Mouse (Mus musculus): Measurements from ENCODE around the gene Usp49. TPM values are rescaled to one million over a fixed set of nuclear protein-coding genes. Genes with fewer than 3 reads are reported as not detected.
A peak's percentile ranks its signal among the peaks of the same experiment; 100 is the strongest.

The Usp49 gene
- polyA plus RNA-seq, 1 experiment from 2014 or later: 3.3 TPM

DNA sequence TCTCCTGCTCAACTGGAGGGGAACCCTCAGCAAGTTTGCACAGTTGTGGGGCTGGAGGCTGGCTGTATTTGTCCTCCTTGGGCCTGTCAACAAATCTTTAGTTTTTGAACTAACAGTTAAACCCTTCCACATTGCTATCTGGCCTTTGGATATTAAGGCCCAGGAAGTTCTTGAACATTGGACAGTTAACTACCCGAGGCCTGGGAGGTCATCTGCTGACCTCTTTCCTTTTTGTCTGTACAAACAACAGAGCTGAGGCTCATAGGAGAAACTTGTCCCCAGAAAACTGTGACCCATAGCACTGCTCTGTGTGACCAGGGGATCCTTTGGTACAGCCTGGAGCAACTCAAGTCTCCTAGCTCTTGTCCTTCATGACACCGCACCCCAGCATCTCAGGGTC is 68.6 kb downstream of the Usp49 start:
- Histone ChIP-seq H3K9ac (no peak overlapping the region), H3K4me2 (no peak overlapping the region), H3K9me3 (no peaks in the 10 kb centered on the region), H3K27me3 (replicated peaks) (peaks cover 35% of the 10 kb centered on the region), H3K4me3 (no peak overlapping the region), H3K4me1 (peaks cover 29% of the 10 kb centered on the region), H3K36me3 (peaks cover 44% of the 10 kb centered on the region), H3K27ac (replicated peaks) (no peak overlapping the region)
- ATAC-seq (ENCODE audit: extremely low read depth, insufficient number of reproducible peaks, low FRiP score, low TSS enrichment): no peak
- 81% methylated on average over 2 of the region's 2 CpGs for WGBS

DNA sequence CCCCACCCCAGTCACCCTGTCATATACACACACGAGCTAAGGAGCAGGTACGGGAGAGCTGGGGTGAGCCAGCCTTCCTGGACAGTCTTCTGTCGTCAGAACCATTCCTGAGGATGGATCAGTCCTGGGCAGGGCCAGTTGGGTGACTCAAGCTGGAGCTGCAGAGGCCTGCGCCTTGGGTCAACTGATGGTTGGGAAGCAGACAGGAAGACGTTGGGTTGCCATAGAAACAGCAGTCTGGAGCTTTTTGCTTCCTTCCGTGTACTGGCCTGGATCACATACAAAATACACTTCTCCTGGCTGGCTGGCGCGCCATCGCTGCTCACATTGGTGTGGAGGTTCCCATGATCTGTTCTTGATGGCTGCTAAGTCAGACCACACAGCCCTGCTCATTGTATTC is 71.3 kb downstream of the Usp49 start:
- H3K9me3 ChIP-seq: no peaks in the 10 kb centered on the region
- peaks cover 45% of the 10 kb centered on the region for H3K27me3 ChIP-seq (replicated peaks)
- 76% methylated on average over 9 of the region's 9 CpGs for WGBS
- H3K4me3 ChIP-seq: no peak overlapping the region
- ATAC-seq (ENCODE audit: extremely low read depth, insufficient number of reproducible peaks, low FRiP score, low TSS enrichment): no peak
- H3K9ac ChIP-seq: no peak overlapping the region
- peaks cover 48% of the 10 kb centered on the region for H3K36me3 ChIP-seq
- peaks cover 22% of the 10 kb centered on the region for H3K4me1 ChIP-seq
- no peak overlapping the region for H3K4me2 ChIP-seq
- H3K27ac ChIP-seq (replicated peaks): no peak overlapping the region

DNA sequence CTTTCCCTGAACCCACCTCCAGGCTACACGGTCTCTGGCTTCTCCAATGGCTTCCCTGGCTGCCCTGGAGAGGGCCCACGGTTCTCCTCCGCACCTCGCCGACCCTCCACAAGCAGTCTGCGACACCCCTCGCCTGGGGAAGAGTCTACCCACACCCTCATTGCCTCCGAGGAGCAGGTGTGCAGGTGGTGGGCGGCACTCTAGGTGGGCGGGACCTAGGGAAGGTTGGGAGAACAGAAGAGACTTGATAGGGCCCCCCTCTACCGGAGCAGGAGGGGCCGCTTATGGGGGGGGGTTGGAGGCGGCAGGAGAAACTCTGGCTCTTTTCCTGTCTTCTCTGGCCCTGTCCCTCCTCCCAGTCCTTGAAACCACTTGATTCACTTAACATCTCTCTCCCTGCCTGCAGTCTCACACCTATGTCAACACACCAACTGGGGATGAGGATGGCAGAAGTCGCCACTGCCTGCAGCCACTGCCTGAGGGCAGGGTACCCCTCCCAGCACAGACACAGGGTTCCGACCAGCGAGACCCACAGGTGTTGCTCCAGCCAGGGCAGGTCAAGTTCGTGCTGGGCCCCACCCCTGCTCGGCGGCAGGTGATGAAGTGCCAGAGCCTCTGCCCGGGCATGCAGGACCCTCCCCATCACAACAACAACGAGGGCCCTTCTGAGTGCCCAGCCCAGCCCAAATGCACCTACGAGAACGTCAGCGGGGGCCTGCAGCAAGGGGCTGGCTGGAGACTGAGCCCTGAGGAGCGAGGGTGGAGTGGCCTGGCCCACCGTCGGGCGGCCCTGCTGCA is 72.3 kb downstream of the Usp49 start:
- 26% methylated on average over 28 of the region's 28 CpGs for WGBS
- no peak for ATAC-seq (ENCODE audit: extremely low read depth, insufficient number of reproducible peaks, low FRiP score, low TSS enrichment)
- Histone ChIP-seq H3K4me3 (no peak overlapping the region; the same call in 1 of the 2 replicates), H3K36me3 (peaks cover 48% of the 10 kb centered on the region), H3K9me3 (no peaks in the 10 kb centered on the region), H3K27me3 (replicated peaks) (peaks cover 47% of the 10 kb centered on the region), H3K9ac (no peak overlapping the region; the same call in 1 of the 2 replicates), H3K4me1 (peaks cover 22% of the 10 kb centered on the region), H3K4me2 (peak overlapping the region; percentile 21), H3K27ac (replicated peaks) (no peak overlapping the region)

DNA sequence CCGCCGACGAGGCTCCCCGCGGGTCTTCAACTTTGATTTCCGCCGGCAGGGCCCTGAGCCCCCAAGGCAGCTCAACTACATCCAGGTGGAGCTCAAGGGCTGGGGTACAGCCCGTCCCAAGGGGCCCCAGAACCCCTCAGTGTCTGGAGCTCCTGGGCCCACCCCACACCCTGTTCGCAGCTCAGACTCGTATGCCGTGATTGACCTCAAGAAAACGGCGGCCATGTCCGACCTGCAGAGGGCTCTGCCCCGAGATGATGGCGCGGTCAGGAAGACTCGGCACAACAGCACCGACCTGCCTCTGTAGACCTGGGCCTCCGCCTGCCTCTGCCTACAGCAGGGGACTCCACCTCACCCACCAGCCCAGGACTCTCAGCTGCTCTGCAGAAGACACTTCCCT is 73.1 kb downstream of the Usp49 start:
- H3K4me1 ChIP-seq: peaks cover 22% of the 10 kb centered on the region
- H3K9ac ChIP-seq: no peak overlapping the region; the same call in 1 of the 2 replicates
- no peak overlapping the region for H3K4me3 ChIP-seq
- H3K4me2 ChIP-seq: peak overlapping the region; percentile 21
- ATAC-seq (ENCODE audit: extremely low read depth, insufficient number of reproducible peaks, low FRiP score, low TSS enrichment): no peak
- no peak overlapping the region for H3K27ac ChIP-seq (replicated peaks)
- 28% methylated on average over 20 of the region's 20 CpGs for WGBS
- peaks cover 51% of the 10 kb centered on the region for H3K27me3 ChIP-seq (replicated peaks)
- no peaks in the 10 kb centered on the region for H3K9me3 ChIP-seq
- peaks cover 48% of the 10 kb centered on the region for H3K36me3 ChIP-seq

DNA sequence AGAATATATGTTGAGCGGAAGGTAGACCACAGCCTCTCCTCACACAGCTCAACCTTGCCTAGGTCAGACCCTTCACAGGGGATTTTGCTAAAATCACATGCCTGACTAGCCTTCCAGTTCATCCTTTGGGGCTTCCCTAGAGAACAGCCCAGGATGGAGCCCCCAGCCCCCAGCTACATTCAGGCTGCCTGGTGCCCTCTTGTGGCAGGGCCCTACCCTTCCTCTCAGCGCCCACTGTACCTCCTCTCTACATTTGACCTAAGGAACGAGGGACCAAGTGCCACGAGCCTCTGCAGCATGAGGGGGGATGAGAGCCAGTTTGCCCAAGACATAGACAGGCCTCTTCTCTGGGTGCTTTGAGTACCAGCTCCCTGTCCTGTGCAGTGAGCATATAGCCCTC is 74.2 kb downstream of the Usp49 start:
- Histone ChIP-seq H3K27ac (replicated peaks) (no peak overlapping the region), H3K27me3 (replicated peaks) (peaks cover 51% of the 10 kb centered on the region), H3K36me3 (peaks cover 40% of the 10 kb centered on the region), H3K4me1 (peaks cover 22% of the 10 kb centered on the region), H3K4me3 (no peak overlapping the region), H3K9ac (no peak overlapping the region), H3K9me3 (no peaks in the 10 kb centered on the region), H3K4me2 (no peak overlapping the region)
- 74% methylated on average over 4 of the region's 4 CpGs for WGBS
- no peak for ATAC-seq (ENCODE audit: extremely low read depth, insufficient number of reproducible peaks, low FRiP score, low TSS enrichment)

DNA sequence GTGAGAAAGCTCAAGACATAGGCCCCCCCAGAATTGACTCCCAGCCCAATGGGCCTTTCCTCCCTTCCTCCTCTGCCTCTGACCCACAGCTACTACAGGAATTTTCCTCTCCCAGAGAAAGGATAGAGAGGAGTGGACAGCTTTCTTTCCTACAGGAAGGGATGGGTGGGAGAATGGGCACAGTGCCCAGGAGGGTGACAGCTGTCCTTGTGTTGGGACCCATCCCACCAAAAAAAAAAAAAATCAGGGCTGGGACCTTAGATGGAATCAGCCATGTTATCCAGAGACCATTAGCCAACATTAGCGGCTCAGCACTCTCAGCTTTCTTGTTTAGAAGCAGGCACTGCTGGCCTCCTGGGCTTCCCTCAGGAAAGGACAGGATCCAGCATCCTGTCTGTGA is 75.7 kb downstream of the Usp49 start:
- Histone ChIP-seq H3K9ac (no peak overlapping the region), H3K36me3 (peaks cover 32% of the 10 kb centered on the region), H3K27me3 (replicated peaks) (peaks cover 47% of the 10 kb centered on the region), H3K9me3 (no peaks in the 10 kb centered on the region), H3K27ac (replicated peaks) (peak overlapping the region; percentile 32; the same call in 1 of the 2 replicates), H3K4me1 (peaks cover 22% of the 10 kb centered on the region), H3K4me2 (no peak overlapping the region), H3K4me3 (no peak overlapping the region)
- no peak for ATAC-seq (ENCODE audit: extremely low read depth, insufficient number of reproducible peaks, low FRiP score, low TSS enrichment)
- 45% methylated on average over 1 of the region's 1 CpGs for WGBS

DNA sequence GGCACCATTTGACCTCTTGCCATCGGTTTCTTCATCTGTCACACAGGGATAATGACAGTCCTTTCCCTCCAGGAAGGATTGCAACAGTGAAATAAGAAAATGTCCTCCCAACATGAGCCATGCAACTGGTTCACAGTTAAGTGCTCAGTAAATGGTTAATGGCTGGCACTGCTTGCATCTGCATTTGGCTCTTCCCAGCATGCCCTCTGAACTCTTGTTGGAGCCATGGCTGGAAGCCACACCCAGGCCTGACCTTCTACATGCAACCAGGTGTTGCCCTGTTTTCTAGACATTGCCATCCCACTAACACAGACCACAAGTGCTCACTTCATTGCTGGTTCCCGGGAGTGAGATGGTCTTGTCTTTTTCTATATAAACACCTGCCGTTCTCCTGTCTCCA is 77.5 kb downstream of the Usp49 start:
- H3K9ac ChIP-seq: no peak overlapping the region
- H3K27me3 ChIP-seq (replicated peaks): peaks cover 36% of the 10 kb centered on the region
- no peak overlapping the region for H3K27ac ChIP-seq (replicated peaks)
- no peak overlapping the region for H3K4me2 ChIP-seq
- H3K36me3 ChIP-seq: peaks cover 14% of the 10 kb centered on the region; the same call in 1 of the 2 replicates
- no peak overlapping the region for H3K4me3 ChIP-seq
- peaks cover 18% of the 10 kb centered on the region for H3K4me1 ChIP-seq
- ATAC-seq (ENCODE audit: extremely low read depth, insufficient number of reproducible peaks, low FRiP score, low TSS enrichment): no peak
- H3K9me3 ChIP-seq: no peaks in the 10 kb centered on the region
- 68% methylated on average over 3 of the region's 3 CpGs for WGBS

DNA sequence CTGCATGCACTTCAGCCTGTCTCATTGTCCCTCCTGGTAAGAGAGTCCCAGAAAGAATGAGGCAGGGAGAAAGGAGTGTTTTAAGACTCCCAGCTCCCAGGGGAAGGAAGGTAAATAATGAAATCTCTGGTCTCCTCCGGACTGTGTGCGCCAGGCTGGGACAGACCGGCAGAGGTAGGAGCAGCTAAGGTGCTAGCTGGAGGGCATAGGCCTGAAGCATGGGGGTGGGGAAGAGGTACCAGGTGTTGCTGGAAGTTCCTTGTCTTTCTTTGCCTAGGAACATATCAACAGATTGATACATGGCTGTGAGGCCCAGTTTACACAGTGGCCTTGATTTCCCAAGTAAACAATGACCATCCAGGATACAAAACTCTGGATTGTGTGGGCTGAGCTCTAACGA is 78.5 kb downstream of the Usp49 start:
- Histone ChIP-seq H3K36me3 (0 out of 2 replicates have a peak, but pooled peaks cover 4% of the 10 kb centered on the region), H3K9me3 (no peaks in the 10 kb centered on the region), H3K4me1 (peaks cover 10% of the 10 kb centered on the region), H3K4me3 (no peak overlapping the region), H3K27ac (replicated peaks) (no peak overlapping the region), H3K9ac (no peak overlapping the region), H3K27me3 (replicated peaks) (peaks cover 26% of the 10 kb centered on the region), H3K4me2 (no peak overlapping the region)
- WGBS: 66% methylated on average over 4 of the region's 4 CpGs
- ATAC-seq (ENCODE audit: extremely low read depth, insufficient number of reproducible peaks, low FRiP score, low TSS enrichment): no peak

DNA sequence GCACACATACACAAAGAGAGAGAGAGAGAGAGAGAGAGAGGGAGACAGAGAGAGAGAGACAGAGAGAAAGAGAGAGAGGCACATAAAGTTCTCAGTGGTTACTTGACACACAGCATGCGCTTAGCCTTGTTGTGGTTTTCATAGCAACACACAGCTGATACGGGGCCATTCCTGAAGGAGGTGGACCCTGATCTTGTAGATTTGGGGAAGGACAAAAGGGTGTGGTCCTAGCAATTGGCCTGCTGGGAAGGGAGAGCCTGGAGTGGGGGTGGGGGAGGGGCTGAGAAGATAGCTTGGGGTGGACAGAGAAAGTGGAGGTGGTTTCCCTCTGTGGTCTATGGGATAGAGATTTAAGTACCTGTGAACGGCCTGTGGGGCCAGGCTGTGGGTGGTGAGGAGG is 79.5 kb downstream of the Usp49 start:
- no peaks in the 10 kb centered on the region for H3K36me3 ChIP-seq
- no peak overlapping the region for H3K4me3 ChIP-seq
- no peaks in the 10 kb centered on the region for H3K9me3 ChIP-seq
- H3K27ac ChIP-seq (replicated peaks): no peak overlapping the region
- no peak overlapping the region for H3K4me2 ChIP-seq
- peaks cover 10% of the 10 kb centered on the region for H3K4me1 ChIP-seq
- ATAC-seq (ENCODE audit: extremely low read depth, insufficient number of reproducible peaks, low FRiP score, low TSS enrichment): no peak
- WGBS: 44% methylated on average over 3 of the region's 3 CpGs
- H3K27me3 ChIP-seq (replicated peaks): peaks cover 17% of the 10 kb centered on the region
- no peak overlapping the region for H3K9ac ChIP-seq

DNA sequence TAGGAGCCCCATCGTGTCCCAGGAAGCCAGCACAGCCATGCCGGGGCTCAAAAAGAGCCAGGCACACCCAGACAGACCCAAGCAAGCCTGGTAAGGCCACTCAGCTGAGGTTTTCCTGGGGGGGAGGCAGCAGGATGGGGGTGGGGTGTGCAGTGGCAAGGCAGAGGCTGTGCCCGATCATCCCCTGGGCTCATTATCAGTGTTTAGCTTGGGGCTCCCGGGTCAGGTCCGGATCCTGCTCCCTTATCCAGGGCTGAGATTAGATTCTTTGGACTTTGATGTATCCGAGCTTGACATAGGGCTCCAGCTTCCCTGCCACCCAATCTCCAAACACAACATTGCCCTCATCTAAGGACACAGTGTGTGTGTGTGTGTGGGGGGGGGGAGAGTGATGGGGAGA is 81.4 kb downstream of the Usp49 start:
- Histone ChIP-seq H3K4me1 (peaks cover 12% of the 10 kb centered on the region), H3K9ac (no peak overlapping the region), H3K36me3 (no peaks in the 10 kb centered on the region), H3K27me3 (replicated peaks) (peaks cover 10% of the 10 kb centered on the region; the same call in 1 of the 2 replicates), H3K4me2 (no peak overlapping the region), H3K27ac (replicated peaks) (no peak overlapping the region), H3K9me3 (no peaks in the 10 kb centered on the region), H3K4me3 (no peak overlapping the region)
- 13% methylated on average over 6 of the region's 6 CpGs for WGBS
- no peak for ATAC-seq (ENCODE audit: extremely low read depth, insufficient number of reproducible peaks, low FRiP score, low TSS enrichment)

DNA sequence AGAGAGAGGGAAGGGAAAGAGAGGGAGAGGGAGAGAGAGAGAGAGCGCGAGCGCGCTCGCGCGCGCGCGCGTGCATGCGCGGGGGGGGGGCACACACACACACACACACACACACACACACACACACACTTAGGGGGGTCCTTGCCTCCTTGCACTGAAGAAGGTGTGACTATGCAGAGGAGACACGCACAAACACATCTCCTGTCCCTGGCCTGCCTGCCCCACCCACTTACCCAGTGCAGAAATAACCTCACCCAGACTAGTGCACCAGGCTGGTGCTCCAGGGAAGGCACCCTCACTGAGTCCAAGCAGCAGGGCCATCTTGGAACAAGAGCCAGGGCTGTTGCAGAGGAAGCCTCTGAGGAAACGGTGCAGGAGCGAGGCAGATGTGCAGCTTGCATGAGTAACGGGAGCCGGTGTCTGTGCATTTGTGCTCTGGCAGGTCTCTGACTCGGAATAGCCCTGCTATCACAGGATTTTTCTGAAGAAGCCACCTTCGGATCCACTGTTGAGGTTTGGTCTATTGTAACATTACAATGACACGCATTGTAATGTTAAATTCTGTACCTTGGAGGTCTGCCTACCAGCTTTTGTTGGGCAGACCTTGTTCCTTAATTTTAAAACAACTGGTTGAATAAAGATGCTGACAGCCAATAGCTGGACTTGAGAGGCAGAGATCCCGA is 82.5 kb downstream of the Usp49 start:
- H3K4me2 ChIP-seq: peak overlapping the region; percentile 36; the same call in 1 of the 2 replicates
- peaks cover 1% of the 10 kb centered on the region; the same call in 1 of the 2 replicates for H3K27me3 ChIP-seq (replicated peaks)
- no peaks in the 10 kb centered on the region for H3K9me3 ChIP-seq
- no peak overlapping the region for H3K4me3 ChIP-seq
- peaks cover 12% of the 10 kb centered on the region for H3K4me1 ChIP-seq
- no peak overlapping the region for H3K27ac ChIP-seq (replicated peaks)
- no peaks in the 10 kb centered on the region for H3K36me3 ChIP-seq
- no peak overlapping the region for H3K9ac ChIP-seq
- no peak for ATAC-seq (ENCODE audit: extremely low read depth, insufficient number of reproducible peaks, low FRiP score, low TSS enrichment)
- WGBS: 52% methylated on average over 11 of the region's 22 CpGs
